Mouse (Mus musculus) hindbrain, embryonic 12.5 days (tissue): ENCODE measurements around the gene Mest. TPM values are rescaled to one million over a fixed set of nuclear protein-coding genes. Genes with fewer than 3 reads are reported as not detected.

ENCODE experiments used
- ATAC-seq: fragments of 200-750 bp; cut with Nextera tagmentation; 2 replicates; pipeline ENCODE4 v1.8.0; 2017; ENCODE audit warnings: moderate TSS enrichment; ENCODE audit not compliant: low FRiP score
- H3K27ac ChIP-seq: fragments of 300-500 bp; sonication (generic); 2 replicates; pipeline ENCODE4 v1.5.1; 2016; ENCODE audit warnings: mild to moderate bottlenecking
- H3K27me3 ChIP-seq: fragments of 300-500 bp; sonication (generic); 2 replicates; pipeline ENCODE4 v1.6.1; 2016; ENCODE audit warnings: mild to moderate bottlenecking
- H3K36me3 ChIP-seq: fragments of 300-500 bp; sonication (generic); 2 replicates; pipeline ENCODE4 v1.6.1; 2016; ENCODE audit warnings: mild to moderate bottlenecking
- H3K4me1 ChIP-seq: fragments of 300-500 bp; sonication (generic); 2 replicates; pipeline ENCODE4 v1.6.1; 2016
- H3K4me2 ChIP-seq: fragments of 300-500 bp; sonication (generic); replicated peaks from 2 replicates; pipeline ENCODE4 v1.6.1; 2016; ENCODE audit warnings: mild to moderate bottlenecking
- H3K4me3 ChIP-seq: fragments of 300-500 bp; sonication (generic); 2 replicates; pipeline ENCODE4 v1.5.1; 2016; ENCODE audit warnings: mild to moderate bottlenecking
- H3K9ac ChIP-seq: fragments of 300-500 bp; sonication (generic); 2 replicates; pipeline ENCODE4 v1.6.1; 2016; ENCODE audit warnings: mild to moderate bottlenecking, moderate library complexity
- H3K9me3 ChIP-seq: fragments of 300-500 bp; sonication (generic); replicated peaks from 2 replicates; pipeline ENCODE4 v1.6.1; 2016; ENCODE audit warnings: mild to moderate bottlenecking
- WGBS: fragments of 180-500 bp; shearing (Covaris S2); methylation state at CpG from one replicate; pipeline ENCODE4 v1.1.7; 2016; 5-methylcytosine and 5-hydroxymethylcytosine counted together
- polyA plus RNA-seq: library from polyadenylated mRNA; unstranded; fragments of >200 nt; fragmentation: Nextera tagmentation; extraction: Ambion mirVana; gene quantifications from 2 replicates; pipeline ENCODE4 v1.2.1, GENCODE M21; 2016

Gene Mest
- polyA plus RNA-seq, 1 experiment from 2014 or later, result 763 TPM

DNA sequence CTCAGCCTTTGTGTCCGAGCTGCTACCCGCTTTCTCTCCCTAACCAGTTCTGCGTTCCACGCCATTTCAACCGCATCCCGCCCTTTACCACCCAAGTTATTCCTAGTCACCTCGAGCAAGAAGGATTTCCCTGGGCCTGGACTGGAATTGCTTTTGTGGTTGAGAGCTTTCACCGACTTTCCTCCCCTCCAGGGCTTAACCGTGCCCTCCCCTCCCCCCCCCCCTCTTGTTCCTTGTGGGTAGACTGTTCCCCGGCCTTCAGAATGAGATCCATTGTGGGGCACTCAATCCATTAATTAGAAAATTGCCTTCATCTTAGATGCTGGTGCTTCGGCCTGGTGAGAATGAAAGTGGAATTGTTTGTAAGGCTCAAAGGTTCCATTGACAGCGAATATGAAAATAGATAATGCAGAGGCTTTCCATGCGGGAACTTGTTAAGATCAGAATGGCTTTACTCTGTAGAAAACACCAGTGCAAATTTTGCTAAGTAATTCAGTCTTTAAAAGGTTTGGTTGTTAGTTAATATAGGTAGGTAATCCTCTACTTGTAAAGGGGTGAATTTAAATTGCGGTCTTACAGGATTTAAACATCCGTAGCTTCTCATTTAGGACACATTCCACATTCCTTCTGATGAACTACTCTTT, 12.5 kb downstream of the Mest start:
- Histone ChIP-seq H3K4me3 (peak overlapping the region; percentile 12), H3K9ac (0 out of 2 replicates have a peak overlapping the region, but pooled peaks have one; percentile 23), H3K36me3 (no peaks in the 10 kb centered on the region), H3K4me1 (peaks cover 22% of the 10 kb centered on the region), H3K4me2 (peak overlapping the region; percentile 50), H3K27me3 (no peaks in the 10 kb centered on the region), H3K9me3 (peaks cover 41% of the 10 kb centered on the region), H3K27ac (peak overlapping the region; percentile 82)
- WGBS, result 54% methylated on average over 15 of the region's 15 CpGs
- no peak for ATAC-seq

DNA sequence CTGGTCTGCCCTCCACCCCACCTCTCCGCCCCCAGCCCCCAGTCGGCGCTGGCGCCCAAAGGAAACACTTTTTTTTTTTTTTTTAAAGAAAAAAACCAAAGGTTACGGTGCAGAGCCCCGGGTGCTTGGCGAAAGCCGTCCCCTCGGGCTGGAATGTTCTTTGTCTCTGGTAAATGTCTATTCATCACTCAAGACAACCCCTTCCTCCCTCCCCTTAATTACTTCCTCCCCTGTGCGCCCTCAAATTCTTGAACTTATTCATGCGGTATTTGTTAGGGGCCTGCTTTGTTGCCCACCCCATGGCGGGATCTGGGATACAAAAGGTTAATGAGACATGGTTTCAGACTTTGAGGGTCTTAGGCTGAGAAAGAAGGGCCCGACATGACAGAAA, 13.0 kb downstream of the Mest start:
- Histone ChIP-seq H3K4me1 (peaks cover 22% of the 10 kb centered on the region), H3K4me3 (no peak overlapping the region; the same call in 1 of the 2 replicates), H3K4me2 (peak overlapping the region; percentile 50), H3K9ac (no peak overlapping the region), H3K9me3 (peaks cover 41% of the 10 kb centered on the region), H3K36me3 (no peaks in the 10 kb centered on the region), H3K27ac (peak overlapping the region; percentile 82), H3K27me3 (no peaks in the 10 kb centered on the region)
- 58% methylated on average over 13 of the region's 13 CpGs for WGBS
- peak; percentile 21; the same call in 1 of the 2 replicates for ATAC-seq

DNA sequence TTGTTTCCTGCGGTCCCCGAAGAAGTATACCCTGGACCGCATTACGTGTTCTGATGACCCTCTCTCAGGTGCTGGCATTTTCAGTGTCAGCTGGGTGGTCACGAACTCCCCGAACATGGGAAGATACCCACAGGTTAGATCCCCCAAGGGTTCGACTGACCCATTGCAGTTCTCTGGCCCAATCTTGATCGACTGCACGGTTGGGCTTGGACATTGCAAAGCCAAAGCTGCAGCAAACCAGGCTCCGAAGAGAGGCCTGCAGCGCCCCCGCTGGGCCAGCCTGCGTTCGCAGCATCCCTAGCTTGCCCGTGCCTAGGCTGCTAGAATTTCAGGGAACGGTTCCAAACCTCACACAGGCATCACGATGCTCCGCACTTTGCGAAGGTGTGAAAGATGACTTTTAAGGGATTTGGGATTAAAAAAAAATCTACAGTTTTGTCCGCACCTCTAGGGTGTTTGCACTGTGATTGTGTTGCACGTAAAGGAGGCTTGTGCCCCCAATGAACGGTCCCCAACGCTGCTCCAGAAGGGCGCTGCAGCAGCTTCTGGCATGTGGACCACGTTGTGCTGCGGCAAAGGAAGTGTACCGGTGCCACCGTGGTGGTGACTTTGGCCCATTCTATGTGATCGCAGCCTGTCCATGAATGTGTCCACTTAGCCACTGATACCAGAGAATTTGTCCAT, 13.7 kb downstream of the Mest start:
- ATAC-seq, result peak; percentile 68
- H3K9me3 ChIP-seq, result peaks cover 41% of the 10 kb centered on the region

DNA sequence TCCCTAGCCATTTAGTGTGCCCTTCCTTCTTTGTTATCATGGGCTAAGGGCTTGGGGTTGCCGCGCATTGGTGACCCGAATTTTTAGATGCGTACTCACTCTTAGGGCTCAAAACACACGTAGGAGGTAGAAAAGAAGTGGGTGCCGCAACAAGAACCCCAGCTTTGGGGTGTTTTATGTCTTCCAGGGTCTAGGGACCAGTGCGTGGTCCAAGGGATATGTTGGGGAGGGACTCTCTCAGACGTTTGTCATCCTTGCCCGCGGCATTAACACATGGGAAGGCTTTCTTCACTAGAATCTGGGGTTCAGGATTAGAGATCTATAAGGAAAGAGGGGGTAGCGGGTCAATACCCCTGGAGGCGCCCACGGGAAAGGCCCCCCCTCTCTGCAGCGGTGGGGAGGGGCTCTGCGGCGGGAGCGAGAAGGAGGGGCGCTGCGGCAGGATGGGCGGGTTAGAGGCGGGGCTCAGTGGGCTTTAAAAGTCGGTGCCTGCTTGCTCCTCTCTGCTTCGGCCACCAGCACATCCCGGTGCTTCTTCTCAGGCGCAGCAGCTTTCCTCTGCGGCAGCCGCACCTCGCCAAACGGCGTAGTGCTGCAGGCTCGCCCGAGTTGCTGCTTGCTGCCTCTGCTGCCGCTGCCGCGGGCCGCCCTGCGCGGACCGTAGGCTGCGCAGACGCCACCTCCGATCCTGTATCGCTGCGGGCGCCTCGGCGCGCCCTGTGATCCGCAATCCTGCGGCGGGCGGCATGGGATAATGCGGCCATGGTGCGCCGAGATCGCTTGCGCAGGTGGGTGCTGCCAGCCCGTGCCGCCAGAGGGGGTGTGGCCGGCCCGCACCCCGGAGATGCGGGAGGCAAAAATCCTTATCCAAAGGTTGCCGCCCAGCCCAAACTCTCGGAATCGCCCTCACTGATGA, 14.5 kb downstream of the Mest start:
- peaks cover 11% of the 10 kb centered on the region for H3K36me3 ChIP-seq
- WGBS, result 49% methylated on average over 62 of the region's 66 CpGs
- no peaks in the 10 kb centered on the region for H3K27me3 ChIP-seq
- H3K9ac ChIP-seq, result peak overlapping the region; percentile 68
- peak; percentile 52 for ATAC-seq
- H3K27ac ChIP-seq, result peak overlapping the region; percentile 82
- peak overlapping the region; percentile 50 for H3K4me2 ChIP-seq
- H3K4me1 ChIP-seq, result peaks cover 19% of the 10 kb centered on the region
- H3K9me3 ChIP-seq, result peaks cover 41% of the 10 kb centered on the region
- peak overlapping the region; percentile 50 for H3K4me3 ChIP-seq

More for the DNA sequence above, 13.7 kb downstream of the Mest start:
- H3K9ac ChIP-seq, result peak overlapping the region; percentile 46; the same call in 1 of the 2 replicates
- 0 out of 2 replicates have a peak, but pooled peaks cover 3% of the 10 kb centered on the region for H3K36me3 ChIP-seq
- peak overlapping the region; percentile 50 for H3K4me2 ChIP-seq
- no peaks in the 10 kb centered on the region for H3K27me3 ChIP-seq
- peak overlapping the region; percentile 50 for H3K4me3 ChIP-seq
- peak overlapping the region; percentile 82 for H3K27ac ChIP-seq
- H3K4me1 ChIP-seq, result peaks cover 22% of the 10 kb centered on the region
- 50% methylated on average over 29 of the region's 29 CpGs for WGBS

DNA sequence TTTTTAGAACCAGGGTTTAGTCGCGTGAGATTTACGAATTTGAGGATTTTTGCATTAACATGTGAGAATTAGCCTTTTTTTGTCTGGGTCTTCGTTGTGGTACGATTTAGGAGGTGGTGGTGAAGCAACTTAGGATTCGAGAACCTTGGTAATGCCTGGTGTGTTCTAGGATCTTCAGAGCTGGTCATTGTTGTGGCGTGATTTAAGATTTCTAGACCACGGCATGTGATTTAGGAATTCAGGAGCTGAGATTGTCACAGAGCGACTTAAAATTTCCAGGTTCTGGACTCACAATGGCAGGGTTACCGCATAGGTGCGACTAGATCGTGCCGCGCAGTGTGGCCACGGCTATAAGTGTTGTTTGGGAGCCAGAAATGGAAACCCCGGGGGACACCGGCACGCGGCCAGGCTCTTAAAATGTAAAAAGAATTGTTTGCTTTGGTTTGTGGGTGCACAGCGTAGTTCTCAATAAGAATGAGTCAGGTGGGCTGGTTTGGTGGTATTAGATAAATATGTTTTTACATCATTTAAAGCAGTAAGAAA, 15.2 kb downstream of the Mest start:
- Histone ChIP-seq H3K9me3 (peaks cover 41% of the 10 kb centered on the region), H3K36me3 (peaks cover 17% of the 10 kb centered on the region), H3K9ac (peak overlapping the region; percentile 68), H3K4me3 (peak overlapping the region; percentile 50), H3K4me1 (peaks cover 12% of the 10 kb centered on the region), H3K27me3 (no peaks in the 10 kb centered on the region), H3K4me2 (peak overlapping the region; percentile 50), H3K27ac (peak overlapping the region; percentile 82)
- WGBS, result 38% methylated on average over 20 of the region's 20 CpGs
- ATAC-seq, result no peak

DNA sequence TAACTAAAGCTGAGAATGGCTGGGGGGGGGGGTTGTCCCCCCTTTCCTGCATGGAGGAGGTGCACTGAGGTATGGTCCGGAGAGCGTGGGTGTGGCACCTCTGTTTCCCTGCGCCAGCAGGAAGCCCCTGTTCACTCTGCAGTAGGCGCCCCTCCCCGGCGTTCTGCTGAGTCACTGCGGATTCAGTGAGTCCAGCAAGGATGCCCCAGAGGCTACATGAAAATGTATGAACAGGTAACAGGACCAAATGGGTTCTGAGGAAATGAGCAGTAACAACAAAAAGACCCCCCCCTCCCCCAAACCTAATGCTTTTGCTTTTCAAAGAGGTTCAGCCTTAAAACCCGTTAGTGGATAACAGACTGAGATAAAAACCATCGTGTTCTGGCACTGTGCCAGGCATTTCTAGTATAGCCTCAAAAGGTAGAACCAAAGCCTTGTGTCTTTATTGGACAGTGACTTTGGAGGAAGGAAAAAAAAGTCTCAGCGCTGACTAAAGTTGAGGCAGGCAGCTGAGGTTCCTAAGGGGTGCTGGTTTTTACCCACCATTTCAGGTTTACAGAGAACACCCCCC, 15.9 kb downstream of the Mest start:
- H3K27ac ChIP-seq, result peak overlapping the region; percentile 82; the same call in 1 of the 2 replicates
- WGBS, result 50% methylated on average over 10 of the region's 10 CpGs
- H3K4me1 ChIP-seq, result peaks cover 9% of the 10 kb centered on the region
- peaks cover 24% of the 10 kb centered on the region for H3K36me3 ChIP-seq
- H3K9ac ChIP-seq, result peak overlapping the region; percentile 68
- no peaks in the 10 kb centered on the region for H3K27me3 ChIP-seq
- H3K4me2 ChIP-seq, result peak overlapping the region; percentile 50
- peaks cover 41% of the 10 kb centered on the region for H3K9me3 ChIP-seq
- H3K4me3 ChIP-seq, result peak overlapping the region; percentile 50
- no peak for ATAC-seq

DNA sequence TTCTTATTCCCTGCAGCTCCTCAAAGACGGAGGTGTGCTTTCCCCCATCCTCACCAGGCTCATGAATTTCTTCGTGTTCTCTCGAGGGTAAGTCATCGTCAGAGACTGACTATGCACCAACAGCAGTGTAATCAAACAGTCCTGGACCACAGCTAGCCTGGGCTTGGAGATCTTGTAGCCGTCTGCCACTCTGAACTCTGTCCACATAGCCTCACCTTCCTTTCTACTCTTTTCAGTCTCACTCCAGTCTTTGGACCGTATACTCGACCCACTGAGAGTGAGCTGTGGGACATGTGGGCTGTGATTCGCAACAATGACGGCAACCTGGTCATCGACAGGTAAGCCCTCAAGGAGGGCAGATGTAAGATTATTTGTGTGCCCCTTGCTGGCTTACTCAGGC, 21.5 kb downstream of the Mest start:
- H3K9ac ChIP-seq, result no peak overlapping the region
- H3K4me1 ChIP-seq, result peaks cover 4% of the 10 kb centered on the region
- H3K36me3 ChIP-seq, result peaks cover 70% of the 10 kb centered on the region
- H3K27me3 ChIP-seq, result no peaks in the 10 kb centered on the region
- no peak overlapping the region for H3K4me3 ChIP-seq
- no peak overlapping the region for H3K4me2 ChIP-seq
- no peak overlapping the region for H3K27ac ChIP-seq
- ATAC-seq, result no peak
- peaks cover 6% of the 10 kb centered on the region; the same call in 1 of the 2 replicates for H3K9me3 ChIP-seq
- 85% methylated on average over 10 of the region's 10 CpGs for WGBS

DNA sequence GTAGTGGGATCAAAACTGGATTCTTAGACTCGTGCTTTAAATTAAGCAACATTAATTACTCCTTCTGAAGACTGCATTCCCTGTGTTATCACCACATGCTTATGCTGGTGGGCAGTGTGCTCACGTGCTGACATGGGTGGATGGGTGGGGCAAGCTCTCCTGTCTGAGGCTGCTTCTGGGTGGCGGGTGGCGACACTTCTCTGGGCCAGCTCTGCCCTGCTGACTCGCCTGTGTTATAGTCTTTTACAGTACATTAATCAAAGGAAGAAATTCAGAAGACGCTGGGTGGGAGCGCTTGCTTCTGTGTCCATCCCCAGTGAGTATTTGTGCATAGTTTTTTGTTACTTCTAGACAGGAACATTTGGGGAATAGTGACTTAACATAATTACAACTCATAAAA, 22.2 kb downstream of the Mest start:
- Histone ChIP-seq H3K36me3 (peaks cover 76% of the 10 kb centered on the region), H3K9ac (no peak overlapping the region), H3K27ac (no peak overlapping the region), H3K27me3 (no peaks in the 10 kb centered on the region), H3K4me2 (no peak overlapping the region), H3K4me1 (peaks cover 2% of the 10 kb centered on the region), H3K4me3 (no peak overlapping the region), H3K9me3 (0 out of 2 replicates have a peak, but pooled peaks cover under 1% of the 10 kb centered on the region)
- ATAC-seq, result no peak
- WGBS, result 82% methylated on average over 7 of the region's 7 CpGs

DNA sequence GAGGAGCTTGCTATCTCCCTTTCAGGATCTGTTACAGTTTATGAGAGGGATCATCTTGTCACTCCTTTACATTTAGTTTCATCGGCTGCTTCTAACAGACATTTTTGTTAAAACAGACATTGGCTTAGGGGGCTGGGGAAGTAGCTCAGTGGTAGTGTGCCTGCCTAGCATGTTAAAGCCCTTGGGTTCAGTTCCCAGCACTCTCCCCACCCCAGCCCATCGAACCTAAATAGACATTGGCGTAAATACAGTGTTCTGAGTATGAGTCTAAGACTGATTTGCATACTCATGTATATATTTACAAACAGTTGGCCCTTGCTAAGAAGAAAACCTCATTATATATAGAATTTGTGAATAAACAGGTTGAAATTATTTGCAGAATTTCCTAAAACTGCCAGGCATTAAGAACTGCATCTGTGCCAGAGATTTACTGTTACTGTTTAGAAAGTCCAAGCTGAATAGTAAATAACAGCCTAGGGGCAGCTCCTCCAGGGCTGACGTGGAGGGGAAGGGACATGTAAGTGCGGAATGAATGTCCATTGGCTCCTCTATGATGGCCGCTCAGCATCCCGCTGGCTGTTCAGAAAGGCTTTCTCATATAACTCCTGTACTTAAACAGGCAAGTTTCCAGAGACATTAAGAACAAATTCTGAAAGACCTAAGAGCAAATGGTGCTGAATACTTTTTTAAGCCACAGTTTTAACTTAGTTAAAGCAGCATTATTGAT, 24.4 kb downstream of the Mest start:
- Histone ChIP-seq H3K27me3 (no peaks in the 10 kb centered on the region), H3K9me3 (no peaks in the 10 kb centered on the region), H3K4me2 (no peak overlapping the region), H3K36me3 (peaks cover 68% of the 10 kb centered on the region), H3K4me3 (no peak overlapping the region), H3K27ac (no peak overlapping the region), H3K4me1 (no peaks in the 10 kb centered on the region; the same call in 1 of the 2 replicates), H3K9ac (no peak overlapping the region)
- WGBS, result 76% methylated on average over 7 of the region's 7 CpGs
- ATAC-seq, result no peak

DNA sequence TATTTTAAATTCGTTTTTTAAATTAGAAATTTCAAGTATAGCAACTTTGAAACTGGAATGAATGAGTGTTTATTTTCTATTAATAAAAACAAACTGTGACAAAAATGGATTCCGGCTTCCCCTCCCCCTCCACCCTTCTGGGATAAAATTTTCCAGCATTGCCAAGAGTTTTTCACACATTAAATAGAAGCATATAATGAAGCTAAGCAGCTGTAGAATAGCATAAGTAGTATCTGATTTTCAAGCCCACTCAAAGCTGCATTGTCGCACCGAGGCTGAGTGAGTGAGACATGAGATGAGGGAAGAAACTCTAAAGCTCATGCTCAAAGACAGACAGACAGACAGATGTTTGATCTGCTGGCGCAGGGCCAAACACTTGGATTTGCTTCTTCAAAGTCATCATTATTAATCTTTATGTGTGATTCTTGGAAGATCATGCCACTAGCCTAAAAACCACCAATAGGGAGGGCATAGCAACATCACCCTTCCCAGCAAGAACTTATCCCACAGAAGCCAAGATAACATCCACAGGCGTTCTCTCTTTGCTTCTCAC, 25.1 kb downstream of the Mest start:
- WGBS, result 85% methylated on average over 6 of the region's 6 CpGs
- H3K9me3 ChIP-seq, result no peaks in the 10 kb centered on the region
- no peaks in the 10 kb centered on the region; the same call in 1 of the 2 replicates for H3K4me1 ChIP-seq
- no peaks in the 10 kb centered on the region for H3K27me3 ChIP-seq
- H3K9ac ChIP-seq, result no peak overlapping the region
- H3K36me3 ChIP-seq, result peaks cover 63% of the 10 kb centered on the region
- ATAC-seq, result no peak
- H3K27ac ChIP-seq, result no peak overlapping the region
- no peak overlapping the region for H3K4me3 ChIP-seq
- H3K4me2 ChIP-seq, result no peak overlapping the region
